Mouse (Mus musculus): ENCODE results near the gene Tuba1b. TPM values are rescaled to one million over a fixed set of nuclear protein-coding genes. Genes with fewer than 3 reads are reported as not detected.
A peak's percentile ranks its signal among the peaks of the same experiment; 100 is the strongest.

Gene Tuba1b
- total and polyA plus RNA-seq, 2 experiments from 2014 or later, result 611 to 2,330 TPM

GRCm38 (mm10) chr15:98917091-98917490 lies 17.3 kb downstream of the Tuba1b start:
- TF ChIP-seq EP300 (IDR thresholded peaks at IDR 0.05; ENCODE audit: low read depth) (no peak), CTCF (IDR thresholded peaks at IDR 0.05; ENCODE audit: low read depth) (no peak)
- Histone ChIP-seq H3K36me3 (replicated peaks; ENCODE audit: control insufficient read depth, insufficient read depth, low read length) (peaks cover 33% of the 10 kb centered on the region), H3K27me3 (ENCODE audit: control insufficient read depth, insufficient read depth, low read length) (no peaks in the 10 kb centered on the region), H3K4me2 (ENCODE audit: low read depth, low read length) (peak overlapping the region; percentile 94), H3K9me3 (replicated peaks; ENCODE audit: control insufficient read depth, low read length) (no peaks in the 10 kb centered on the region), H3K4me1 (ENCODE audit: control insufficient read depth, insufficient read depth) (peaks cover 12% of the 10 kb centered on the region), H3K4me3 (ENCODE audit: low read depth, low read length) (peak overlapping the region; percentile 95), H3K9ac (replicated peaks; ENCODE audit: low read depth, low read length) (peak overlapping the region; percentile 87), H3K27ac (ENCODE audit: low read depth) (peak overlapping the region; percentile 97)
- ATAC-seq (ENCODE audit: insufficient read depth, low read depth) (no peak), DNase-seq (ENCODE audit: low spot score) (no peak)
- under 1% methylated on average over 14 of the region's 14 CpGs for WGBS

- Histone ChIP-seq H3K9me3 (replicated peaks; ENCODE audit: control insufficient read depth, low read length) (no peaks in the 10 kb centered on the region), H3K4me1 (ENCODE audit: control insufficient read depth, insufficient read depth) (peaks cover 12% of the 10 kb centered on the region), H3K36me3 (replicated peaks; ENCODE audit: control insufficient read depth, insufficient read depth, low read length) (peaks cover 44% of the 10 kb centered on the region), H3K4me2 (ENCODE audit: low read depth, low read length) (peak overlapping the region; percentile 94), H3K9ac (replicated peaks; ENCODE audit: low read depth, low read length) (no peak overlapping the region), H3K27me3 (ENCODE audit: control insufficient read depth, insufficient read depth, low read length) (no peaks in the 10 kb centered on the region), H3K27ac (ENCODE audit: low read depth) (no peak overlapping the region), H3K4me3 (ENCODE audit: low read depth, low read length) (no peak overlapping the region)
- no peak for DNase-seq (ENCODE audit: low spot score)
- WGBS, result 89% methylated on average over 4 of the region's 4 CpGs
- TF ChIP-seq EP300 (IDR thresholded peaks at IDR 0.05; ENCODE audit: low read depth) (no peak), CTCF (IDR thresholded peaks at IDR 0.05; ENCODE audit: low read depth) (no peak)
- no peak for ATAC-seq (ENCODE audit: insufficient read depth, low read depth)
Measured at GRCm38 (mm10) chr15:98916016-98916415, 18.3 kb downstream of the Tuba1b start.

GRCm38 (mm10) chr15:98914903-98915302 lies 19.5 kb downstream of the Tuba1b start:
- 88% methylated on average over 6 of the region's 6 CpGs for WGBS
- ATAC-seq (ENCODE audit: insufficient read depth, low read depth) (no peak), DNase-seq (ENCODE audit: low spot score) (no peak)
- peaks cover 52% of the 10 kb centered on the region for H3K36me3 ChIP-seq (replicated peaks; ENCODE audit: control insufficient read depth, insufficient read depth, low read length)
- H3K9ac ChIP-seq (replicated peaks; ENCODE audit: low read depth, low read length), result no peak overlapping the region
- H3K4me2 ChIP-seq (ENCODE audit: low read depth, low read length), result no peak overlapping the region
- peaks cover 12% of the 10 kb centered on the region for H3K4me1 ChIP-seq (ENCODE audit: control insufficient read depth, insufficient read depth)
- no peak overlapping the region for H3K4me3 ChIP-seq (ENCODE audit: low read depth, low read length)
- no peaks in the 10 kb centered on the region for H3K9me3 ChIP-seq (replicated peaks; ENCODE audit: control insufficient read depth, low read length)
- H3K27me3 ChIP-seq (ENCODE audit: control insufficient read depth, insufficient read depth, low read length), result no peaks in the 10 kb centered on the region
- H3K27ac ChIP-seq (ENCODE audit: low read depth), result no peak overlapping the region
- TF ChIP-seq CTCF (IDR thresholded peaks at IDR 0.05; ENCODE audit: low read depth) (no peak), EP300 (IDR thresholded peaks at IDR 0.05; ENCODE audit: low read depth) (no peak)

- ATAC-seq (ENCODE audit: insufficient read depth, low read depth) (no peak), DNase-seq (ENCODE audit: low spot score) (no peak)
- Histone ChIP-seq H3K9me3 (replicated peaks; ENCODE audit: control insufficient read depth, low read length) (no peaks in the 10 kb centered on the region), H3K36me3 (replicated peaks; ENCODE audit: control insufficient read depth, insufficient read depth, low read length) (peaks cover 60% of the 10 kb centered on the region), H3K4me1 (ENCODE audit: control insufficient read depth, insufficient read depth) (no peaks in the 10 kb centered on the region), H3K27me3 (ENCODE audit: control insufficient read depth, insufficient read depth, low read length) (0 out of 2 replicates have a peak, but pooled peaks cover 3% of the 10 kb centered on the region), H3K4me3 (ENCODE audit: low read depth, low read length) (no peak overlapping the region), H3K9ac (replicated peaks; ENCODE audit: low read depth, low read length) (no peak overlapping the region), H3K4me2 (ENCODE audit: low read depth, low read length) (no peak overlapping the region), H3K27ac (ENCODE audit: low read depth) (no peak overlapping the region)
- 37% methylated on average over 10 of the region's 10 CpGs for WGBS
- peak; percentile 55 for TF ChIP-seq CTCF (IDR thresholded peaks at IDR 0.05; ENCODE audit: low read depth)
- TF ChIP-seq EP300 (IDR thresholded peaks at IDR 0.05; ENCODE audit: low read depth), result no peak
Measured at GRCm38 (mm10) chr15:98904692-98905091, 29.7 kb downstream of the Tuba1b start.

- Histone ChIP-seq H3K4me2 (ENCODE audit: low read depth, low read length) (no peak overlapping the region), H3K27ac (ENCODE audit: low read depth) (no peak overlapping the region), H3K9me3 (replicated peaks; ENCODE audit: control insufficient read depth, low read length) (no peaks in the 10 kb centered on the region), H3K27me3 (ENCODE audit: control insufficient read depth, insufficient read depth, low read length) (peaks cover 19% of the 10 kb centered on the region), H3K36me3 (replicated peaks; ENCODE audit: control insufficient read depth, insufficient read depth, low read length) (peaks cover 39% of the 10 kb centered on the region), H3K9ac (replicated peaks; ENCODE audit: low read depth, low read length) (no peak overlapping the region), H3K4me3 (ENCODE audit: low read depth, low read length) (no peak overlapping the region), H3K4me1 (ENCODE audit: control insufficient read depth, insufficient read depth) (peaks cover 10% of the 10 kb centered on the region; the same call in 1 of the 2 replicates)
- no peak for TF ChIP-seq CTCF (IDR thresholded peaks at IDR 0.05; ENCODE audit: low read depth)
- no peak for TF ChIP-seq EP300 (IDR thresholded peaks at IDR 0.05; ENCODE audit: low read depth)
- DNase-seq (ENCODE audit: low spot score) (no peak), ATAC-seq (ENCODE audit: insufficient read depth, low read depth) (no peak)
- 73% methylated on average over 2 of the region's 2 CpGs for WGBS
Measured at GRCm38 (mm10) chr15:98902600-98902999, 31.8 kb downstream of the Tuba1b start.

GRCm38 (mm10) chr15:98901530-98901929 lies 32.8 kb downstream of the Tuba1b start:
- Histone ChIP-seq H3K27me3 (ENCODE audit: control insufficient read depth, insufficient read depth, low read length) (peaks cover 30% of the 10 kb centered on the region), H3K4me3 (ENCODE audit: low read depth, low read length) (no peak overlapping the region), H3K36me3 (replicated peaks; ENCODE audit: control insufficient read depth, insufficient read depth, low read length) (peaks cover 32% of the 10 kb centered on the region), H3K9me3 (replicated peaks; ENCODE audit: control insufficient read depth, low read length) (no peaks in the 10 kb centered on the region), H3K9ac (replicated peaks; ENCODE audit: low read depth, low read length) (no peak overlapping the region), H3K27ac (ENCODE audit: low read depth) (no peak overlapping the region), H3K4me2 (ENCODE audit: low read depth, low read length) (no peak overlapping the region), H3K4me1 (ENCODE audit: control insufficient read depth, insufficient read depth) (peaks cover 15% of the 10 kb centered on the region; the same call in 1 of the 2 replicates)
- 50% methylated on average over 1 of the region's 1 CpGs for WGBS
- no peak for TF ChIP-seq CTCF (IDR thresholded peaks at IDR 0.05; ENCODE audit: low read depth)
- no peak for TF ChIP-seq EP300 (IDR thresholded peaks at IDR 0.05; ENCODE audit: low read depth)
- ATAC-seq (ENCODE audit: insufficient read depth, low read depth) (no peak), DNase-seq (ENCODE audit: low spot score) (no peak)

Measured in heart, postnatal 0 days (tissue).